Mouse (Mus musculus) cerebellum, adult 8-10 months (tissue): ENCODE results near the gene Glipr1.
"Not testable (repeated sequence)": the region's sequence is repeated elsewhere in the genome, so short reads cannot be mapped to it uniquely, and the experiment has no call there.

Experiments
- DNase-seq: peaks from one replicate; pipeline ENCODE4 v3.0.0; 2022

Glipr1 gene

DNA sequence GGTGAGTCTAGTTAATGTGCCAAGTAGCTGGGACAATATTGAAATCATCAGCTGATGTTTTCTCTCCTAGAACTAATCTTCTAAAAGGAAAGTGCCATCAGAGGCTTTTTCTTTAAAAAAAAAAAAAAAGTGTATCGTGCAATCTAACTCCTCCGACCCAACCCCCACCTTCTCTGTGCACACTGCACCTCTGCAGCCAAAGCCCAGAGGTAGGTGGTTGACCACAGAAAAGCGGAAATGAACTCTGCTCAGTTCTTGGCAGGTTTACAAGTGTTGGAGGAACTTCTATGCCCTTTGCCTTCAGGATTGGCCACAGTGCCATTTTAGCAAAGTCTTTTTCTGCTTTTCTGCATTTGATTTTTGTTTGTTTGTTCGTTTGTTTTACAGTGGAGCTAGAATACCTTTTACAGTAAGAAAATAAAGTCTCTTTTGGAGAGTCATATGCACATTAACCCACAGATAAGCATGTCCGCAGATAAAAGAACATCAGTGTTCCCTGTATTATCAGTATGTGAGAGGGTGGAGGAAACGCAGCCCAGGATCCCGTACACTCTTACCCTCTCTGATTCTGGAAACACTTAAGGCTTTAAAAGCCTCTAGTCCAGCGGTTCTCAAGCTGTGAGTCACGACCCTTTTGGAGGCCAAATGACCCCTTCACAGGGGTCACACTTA is at the start of gene Glipr1:
TSS of gene Glipr1 (minus strand) at position 88 of the 672 bp plus-strand sequence.
- no peak for DNase-seq

DNA sequence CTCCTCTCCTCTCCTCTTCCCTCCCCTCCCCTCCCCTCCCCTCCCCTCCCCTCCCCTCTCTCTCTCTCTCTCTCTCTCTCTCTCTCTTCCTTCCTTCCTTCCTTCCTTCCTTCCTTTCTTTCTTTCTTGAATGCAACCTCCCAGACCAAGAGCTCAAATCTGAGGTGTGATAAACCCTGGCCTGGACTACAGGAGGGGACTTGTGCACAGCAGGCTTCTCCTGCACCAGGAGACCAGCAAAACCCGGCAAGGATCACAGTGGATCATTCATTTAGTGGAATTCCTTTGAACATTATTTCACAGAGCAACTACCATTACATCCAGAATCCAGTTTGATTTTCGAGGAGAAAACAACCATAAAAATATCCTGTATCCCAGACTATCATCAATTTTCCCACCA is 49.5 kb upstream of the Glipr1 start:
- not testable (repeated sequence) for DNase-seq

DNA sequence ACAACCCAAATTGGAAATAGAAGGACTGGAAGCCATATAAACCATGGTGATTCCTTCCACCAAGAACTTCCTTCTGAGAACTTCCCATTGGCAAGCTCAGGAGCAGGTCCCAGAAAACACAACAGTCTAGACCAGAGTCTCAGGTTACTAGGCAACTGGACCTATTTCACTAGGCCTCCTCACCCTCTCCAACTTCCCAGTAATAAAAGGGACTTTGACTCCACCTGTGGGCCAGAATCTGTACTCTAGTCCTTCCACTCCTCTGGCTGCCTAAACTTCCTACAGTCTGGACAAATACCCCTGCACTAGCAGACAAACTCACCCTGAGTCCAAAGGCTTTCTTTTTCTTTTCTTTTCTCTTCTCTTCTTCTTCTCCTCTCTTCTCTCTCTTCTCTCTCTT is 48.8 kb upstream of the Glipr1 start:
- DNase-seq, result no peak

DNA sequence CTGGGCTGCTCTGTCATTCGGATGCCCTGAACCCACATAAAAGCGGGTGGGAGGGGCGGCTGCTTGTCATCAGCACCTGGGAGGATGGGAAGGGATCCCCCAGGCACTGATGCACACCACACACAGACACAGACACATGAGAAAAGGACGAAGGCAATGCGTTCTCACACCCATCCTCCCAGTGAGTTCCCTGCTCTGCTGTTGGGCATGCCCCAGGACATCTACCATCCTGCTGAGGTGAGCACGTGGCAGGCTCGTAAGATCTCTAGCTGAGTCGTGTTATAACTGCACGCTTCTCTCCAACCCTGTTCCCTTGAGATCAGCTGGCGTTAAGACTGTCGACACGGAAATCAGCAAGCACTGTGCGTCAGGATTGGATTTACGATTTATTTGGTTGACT is 41.9 kb upstream of the Glipr1 start:
- not testable (repeated sequence) for DNase-seq

DNA sequence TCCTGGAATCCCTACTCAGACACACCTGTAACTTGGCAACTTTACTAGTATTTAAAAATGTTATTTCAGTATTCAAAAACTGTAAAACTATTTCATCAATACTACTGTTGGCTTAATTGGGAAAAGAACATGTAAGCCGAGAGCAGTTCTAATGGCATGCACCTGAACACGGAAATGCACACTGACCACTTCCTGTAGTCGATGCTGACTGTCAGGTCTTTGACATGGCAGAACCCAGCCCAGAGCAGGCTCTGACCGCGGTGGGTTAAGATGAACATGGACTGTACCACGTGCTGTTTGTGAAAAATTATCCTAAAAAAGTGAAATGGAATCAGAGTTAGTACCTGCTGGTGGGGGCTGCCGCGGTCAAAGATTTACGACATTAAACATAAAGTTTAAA is 41.1 kb upstream of the Glipr1 start:
- DNase-seq, result not testable (repeated sequence)

DNA sequence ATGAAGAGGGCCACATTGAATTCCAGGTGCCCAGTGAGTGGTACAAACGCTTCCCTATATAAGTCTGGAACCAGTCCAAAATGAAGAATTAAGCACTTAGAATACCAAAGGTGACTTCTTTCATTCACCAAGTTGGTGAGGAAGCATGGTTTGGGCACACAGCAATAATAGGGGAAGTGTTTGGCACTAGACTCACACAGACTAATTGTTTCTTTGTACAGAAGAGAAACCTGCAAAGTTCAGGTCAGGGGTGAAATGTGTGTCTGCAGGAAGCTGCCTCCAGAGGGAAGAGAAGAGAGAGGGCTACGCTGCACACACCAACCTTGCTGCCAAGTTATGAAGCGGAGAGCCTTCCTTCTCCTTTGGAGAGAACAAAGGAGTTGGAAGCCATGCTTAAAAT is 26.3 kb upstream of the Glipr1 start:
- not testable (repeated sequence) for DNase-seq

DNA sequence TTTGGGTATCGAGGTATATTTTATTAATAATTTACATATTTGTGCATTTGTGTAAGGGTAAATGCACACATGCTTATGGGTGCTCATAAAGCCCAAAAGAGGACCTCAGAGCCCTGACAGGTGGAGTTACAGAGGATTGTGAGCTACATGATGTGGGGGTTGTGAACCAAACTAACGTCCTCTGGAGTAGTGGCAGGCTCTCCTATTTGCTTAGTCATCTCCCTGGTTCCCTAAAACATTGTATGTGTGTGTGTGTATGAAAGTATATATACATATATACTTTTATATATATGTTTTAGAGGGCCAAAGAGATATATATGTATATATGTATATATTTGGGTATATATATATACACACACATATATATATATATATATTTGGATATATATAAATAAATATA is 21.2 kb upstream of the Glipr1 start:
- no peak for DNase-seq

DNA sequence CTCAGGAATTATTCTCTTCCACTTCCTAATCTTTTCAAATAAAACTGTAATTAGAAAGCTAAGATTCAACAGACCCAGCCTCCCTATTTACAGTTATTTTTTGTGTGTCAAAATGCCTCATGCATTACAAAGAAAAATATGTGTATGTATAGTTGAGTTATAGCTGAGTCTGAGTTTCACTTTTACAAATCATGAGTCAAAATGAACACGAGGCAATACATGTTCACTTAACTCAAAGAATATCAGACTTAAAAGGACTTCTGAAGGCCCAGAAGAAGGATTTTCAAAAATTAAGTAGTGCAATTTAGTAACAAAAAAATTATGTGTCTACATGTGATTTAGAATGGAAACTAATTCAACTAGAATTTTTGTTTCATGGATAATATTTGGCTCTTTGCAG is 7.1 kb upstream of the Glipr1 start:
- not testable (repeated sequence) for DNase-seq

DNA sequence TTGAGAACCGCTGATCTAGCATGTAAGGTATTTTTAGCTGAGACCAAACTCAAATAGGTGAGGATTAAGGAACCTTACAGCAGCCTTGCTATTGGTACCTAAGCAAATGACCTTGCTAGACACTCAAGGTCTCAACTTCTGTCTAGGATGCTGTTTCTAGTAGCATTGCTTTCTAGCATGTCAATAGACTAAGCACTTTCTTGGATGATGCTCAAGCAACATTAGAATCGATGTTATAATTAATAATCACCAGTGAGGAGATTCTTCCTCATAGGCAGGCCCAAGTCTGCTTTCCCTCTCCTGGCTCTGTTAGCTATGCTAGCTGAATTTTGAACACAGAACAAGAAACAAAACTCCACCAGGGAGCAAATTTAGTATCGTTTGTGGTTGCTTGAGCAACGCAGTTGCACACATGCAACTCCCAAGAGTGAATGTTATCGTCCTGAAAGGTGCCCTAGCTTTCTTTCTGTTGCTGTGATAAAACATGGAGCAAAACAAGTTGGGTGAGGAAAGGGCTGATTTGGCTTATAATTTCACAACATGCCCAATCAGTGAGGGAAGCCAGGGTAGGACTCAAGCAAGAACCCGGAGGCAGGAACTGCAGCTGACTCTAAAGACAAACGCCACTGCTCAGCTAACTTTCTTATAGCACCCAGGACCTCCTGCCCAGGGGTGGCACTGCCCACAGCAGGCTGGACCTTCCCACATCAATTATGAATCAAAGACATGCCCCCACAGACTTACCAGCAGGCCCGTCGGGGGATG is 493 bp downstream of the Glipr1 start:
- DNase-seq, result no peak

DNA sequence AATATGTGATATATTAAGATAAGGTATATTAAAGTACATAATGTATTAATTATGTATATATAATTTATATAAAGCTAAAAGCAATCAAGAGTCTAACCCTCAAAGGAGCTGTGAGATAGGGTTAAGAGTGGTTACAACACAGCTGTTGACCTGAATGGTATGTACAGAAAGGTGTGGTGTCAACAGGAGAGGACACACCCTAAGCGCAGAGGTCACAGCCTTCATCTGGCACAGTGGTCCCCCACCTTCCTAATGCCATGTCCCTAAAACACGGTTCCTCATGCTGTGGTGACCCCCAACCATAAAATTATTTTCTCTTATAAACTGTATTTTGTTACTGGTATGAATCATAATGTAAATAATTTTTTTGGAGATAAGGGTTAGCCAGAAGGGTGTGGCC is 1.1 kb downstream of the Glipr1 start:
- DNase-seq, result no peak

DNA sequence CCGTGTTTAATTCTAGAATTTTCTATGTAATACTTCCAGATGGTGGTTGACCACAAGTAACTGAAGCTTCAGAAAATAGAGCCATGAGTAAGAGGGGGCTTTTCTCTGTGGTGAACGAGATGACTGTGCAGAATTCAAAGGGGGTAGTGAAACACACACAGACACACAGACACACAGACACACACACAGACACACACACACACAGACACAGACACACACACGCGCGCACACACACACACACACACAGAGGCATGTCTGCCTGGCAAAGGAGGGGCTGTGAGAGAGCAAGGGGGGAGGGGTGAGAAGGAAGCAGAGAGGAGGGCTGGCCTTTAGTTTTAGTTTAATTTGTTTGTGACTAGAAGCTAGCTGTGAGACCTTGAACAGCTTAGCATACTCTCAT is 1.9 kb downstream of the Glipr1 start:
- DNase-seq, result no peak

DNA sequence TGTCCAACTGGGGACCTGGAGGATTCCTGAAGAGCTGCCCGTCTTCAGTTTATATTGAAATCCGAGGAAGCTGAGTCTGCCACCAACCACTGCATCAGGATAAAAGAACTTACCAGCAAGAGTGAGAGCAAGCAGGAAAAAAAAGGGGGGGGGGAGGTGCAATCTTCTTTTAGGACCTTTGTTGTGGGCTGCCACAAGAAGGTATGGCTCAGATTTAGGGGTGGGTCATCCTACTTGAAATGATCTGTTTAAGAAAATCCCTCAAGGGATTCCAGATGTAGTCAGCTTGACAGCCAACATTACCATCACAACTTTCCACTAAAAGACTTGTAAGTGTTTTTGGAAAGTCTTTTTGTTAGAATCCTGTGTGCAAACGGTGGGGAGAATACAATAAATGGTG is 2.7 kb downstream of the Glipr1 start:
- DNase-seq, result no peak

DNA sequence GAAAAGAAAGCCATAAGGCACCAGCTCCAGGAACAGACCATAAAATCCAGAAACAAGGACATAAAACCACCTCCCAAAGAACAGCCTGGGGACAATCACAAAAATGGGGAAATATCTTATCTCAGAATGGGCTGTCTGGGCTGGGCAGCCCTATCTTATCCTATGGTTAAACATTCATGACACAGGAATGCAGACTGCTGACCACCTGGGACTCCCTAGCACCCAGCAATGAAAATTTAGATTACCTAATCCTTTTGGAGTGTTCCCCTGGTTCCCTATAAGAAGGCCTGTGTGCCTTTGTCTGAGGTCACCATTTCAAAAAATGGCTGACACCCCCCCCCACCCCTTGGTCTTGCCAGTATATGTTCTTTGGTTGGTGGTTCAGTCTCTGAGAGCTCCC is 4.8 kb downstream of the Glipr1 start:
- DNase-seq, result no peak

DNA sequence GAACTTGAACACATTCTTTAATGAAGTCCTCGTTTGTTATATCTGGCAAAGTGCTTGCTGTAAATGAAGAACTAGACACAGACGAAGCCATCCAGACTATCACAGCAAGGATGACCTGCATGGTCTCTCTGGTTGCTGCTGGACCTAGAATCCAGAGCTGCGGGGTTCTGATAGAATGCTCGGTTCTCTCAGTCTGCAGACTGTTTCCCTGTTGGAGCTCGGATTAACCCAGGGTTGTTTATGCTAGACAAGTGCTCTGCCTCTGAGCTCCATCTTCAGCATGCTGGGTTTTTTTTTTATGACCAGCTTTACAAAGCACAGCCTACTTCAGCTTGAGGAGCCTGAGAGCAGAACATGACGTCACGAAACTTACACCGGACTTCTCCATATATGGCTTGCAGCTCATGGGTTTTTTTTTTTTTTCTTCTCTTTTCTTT is 5.5 kb downstream of the Glipr1 start:
- no peak for DNase-seq

DNA sequence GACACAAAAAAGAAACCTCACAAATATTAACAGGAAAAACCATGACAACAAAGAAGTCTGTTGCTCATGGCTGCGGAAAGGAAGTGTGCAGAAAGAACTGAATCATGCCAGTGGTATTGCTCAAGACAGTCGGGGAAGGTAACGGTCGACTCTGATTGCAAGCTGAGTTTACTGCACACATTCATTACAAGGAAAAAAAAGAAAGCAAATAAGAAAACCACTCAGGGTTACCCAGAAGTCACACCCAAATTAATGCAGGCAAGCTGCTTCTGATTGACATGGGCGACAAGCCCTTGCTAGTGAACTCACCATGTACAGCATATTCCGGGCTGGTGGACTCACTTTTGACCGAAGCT is 5.9 kb downstream of the Glipr1 start:
- DNase-seq, result no peak

DNA sequence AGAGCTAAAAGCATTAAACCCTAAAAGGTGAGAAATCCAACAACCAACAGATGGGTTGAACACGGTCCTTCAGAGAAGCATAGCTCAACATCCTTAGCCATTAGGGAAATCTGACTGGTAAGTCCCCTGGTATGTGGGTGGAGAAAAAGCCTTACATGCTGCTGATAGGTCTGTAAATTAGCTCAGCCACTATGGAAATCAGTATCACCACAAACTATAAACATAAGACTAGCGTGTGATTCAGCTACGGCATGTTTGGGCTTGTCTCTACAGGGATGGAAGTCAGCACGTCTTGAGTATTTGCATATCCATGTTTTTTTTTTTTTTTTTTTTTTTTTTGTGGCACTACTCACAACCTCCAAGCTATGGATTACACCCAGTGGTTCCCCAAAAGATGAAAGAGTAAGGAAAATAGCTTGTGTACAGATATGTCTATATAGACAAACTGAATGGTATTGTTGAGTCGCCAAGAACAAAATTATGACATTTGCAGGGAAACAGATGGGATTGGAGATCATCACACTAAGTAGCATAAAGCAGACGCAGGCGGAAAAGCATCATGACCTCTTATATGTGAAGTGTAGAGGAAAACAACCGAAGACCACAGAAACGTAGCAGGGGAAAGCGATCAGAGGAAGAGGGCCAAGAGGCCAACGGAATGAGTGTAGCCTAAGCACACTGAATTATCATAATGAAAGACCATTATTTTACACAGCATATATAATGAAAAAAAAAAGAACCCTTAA is 6.5 kb downstream of the Glipr1 start:
- no peak for DNase-seq

DNA sequence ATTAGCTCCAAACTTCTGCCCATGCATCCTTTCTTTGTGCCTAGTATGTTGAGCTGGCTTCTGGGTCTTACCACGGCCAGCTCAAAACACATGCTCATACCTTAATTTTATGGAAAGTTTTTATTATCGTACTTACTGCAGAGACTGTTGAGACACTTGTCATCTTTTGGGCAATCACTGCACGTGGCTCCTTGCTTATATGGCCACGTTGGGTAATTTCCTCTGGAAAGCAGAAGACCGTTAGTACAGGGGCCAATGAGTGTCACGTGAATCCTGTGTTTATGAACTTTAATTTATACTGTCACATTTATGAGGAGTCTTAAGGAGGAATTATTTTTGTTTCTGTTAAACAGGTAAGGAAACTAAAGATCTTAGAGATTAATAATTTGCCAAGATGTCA is 16.0 kb downstream of the Glipr1 start:
- no peak for DNase-seq

DNA sequence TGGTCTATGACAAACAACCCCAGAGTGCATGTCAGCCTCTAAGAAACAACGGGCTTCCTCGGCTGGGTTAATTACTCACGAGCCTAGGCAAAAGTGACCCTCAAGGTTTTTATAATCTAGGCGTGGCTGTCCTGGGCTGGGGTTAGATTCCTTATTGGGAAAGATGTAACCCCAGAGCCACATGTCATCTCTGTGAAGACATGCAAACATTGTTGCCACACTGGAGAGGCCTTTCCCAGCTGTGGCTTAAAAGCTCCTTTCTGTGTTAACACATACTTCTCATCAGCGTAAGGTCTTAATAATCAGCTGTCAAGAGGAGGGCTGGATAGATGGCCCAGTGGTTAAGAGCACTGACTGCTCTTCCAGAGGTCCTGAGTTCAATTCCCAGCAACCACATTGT is 19.4 kb downstream of the Glipr1 start:
- DNase-seq, result no peak

DNA sequence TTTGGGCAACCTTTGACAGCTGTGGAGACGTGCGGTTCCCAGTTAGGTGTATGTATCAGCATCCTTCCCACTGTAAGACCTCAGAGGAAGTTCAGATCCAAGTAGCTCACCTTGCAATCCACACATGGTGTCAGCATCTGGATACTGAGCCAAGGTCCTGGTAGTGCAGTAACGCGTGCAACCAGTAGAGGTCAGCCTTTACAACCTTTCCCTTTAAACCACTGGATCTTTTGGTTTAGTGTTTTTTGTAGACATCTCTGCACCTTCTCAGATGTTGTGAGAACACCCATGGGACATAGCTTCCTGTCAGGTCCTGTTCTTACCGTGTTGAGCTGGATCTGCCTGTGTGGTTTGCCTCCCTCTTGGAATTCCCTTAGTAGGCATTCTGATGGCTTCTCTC is 24.8 kb downstream of the Glipr1 start:
- DNase-seq, result peak; percentile 27

DNA sequence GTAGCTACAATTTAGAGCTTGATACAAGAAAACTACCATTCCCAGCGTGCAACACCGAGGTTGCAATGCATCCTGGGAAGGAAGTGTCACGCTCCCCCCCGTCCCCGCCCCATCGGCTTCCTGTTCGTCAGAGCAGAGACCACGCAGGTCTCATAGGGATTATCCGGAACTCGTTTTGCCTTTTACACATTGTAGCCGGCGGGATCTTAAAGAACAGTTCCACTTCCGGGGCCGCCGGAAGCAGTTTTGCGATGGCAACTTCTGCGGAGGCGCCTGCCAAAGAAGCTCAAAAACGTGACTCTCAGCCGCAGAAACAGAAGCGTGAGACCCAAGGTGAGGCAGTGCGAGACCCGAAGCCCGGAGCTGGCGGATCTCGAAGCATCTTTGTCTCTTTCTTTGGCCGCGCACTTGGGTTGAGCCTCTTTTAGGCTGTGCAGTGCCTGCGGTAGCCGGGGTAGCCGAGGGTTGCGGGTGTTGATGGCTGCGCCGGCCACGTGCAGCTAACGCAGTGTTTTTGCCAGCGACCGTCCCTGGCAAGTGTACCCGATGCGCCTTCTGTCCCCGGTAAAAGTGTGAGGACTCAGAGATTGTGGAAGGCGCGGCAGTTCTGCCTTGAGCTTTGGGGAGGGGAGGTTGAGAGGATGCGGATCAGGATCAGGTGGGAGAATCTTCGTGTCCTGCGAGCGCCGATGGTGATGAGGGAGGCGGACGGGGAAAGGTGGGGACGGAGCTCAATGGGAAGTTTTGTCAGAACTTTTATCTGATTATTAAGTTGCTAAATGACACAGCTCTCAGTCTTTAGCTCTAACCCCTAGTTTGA is 29.7 kb downstream of the Glipr1 start, which contains the start of gene Krr1:
TSS of gene Krr1 (plus strand) at position 123 of the 820 bp plus-strand sequence.
- DNase-seq, result peak; percentile 90

DNA sequence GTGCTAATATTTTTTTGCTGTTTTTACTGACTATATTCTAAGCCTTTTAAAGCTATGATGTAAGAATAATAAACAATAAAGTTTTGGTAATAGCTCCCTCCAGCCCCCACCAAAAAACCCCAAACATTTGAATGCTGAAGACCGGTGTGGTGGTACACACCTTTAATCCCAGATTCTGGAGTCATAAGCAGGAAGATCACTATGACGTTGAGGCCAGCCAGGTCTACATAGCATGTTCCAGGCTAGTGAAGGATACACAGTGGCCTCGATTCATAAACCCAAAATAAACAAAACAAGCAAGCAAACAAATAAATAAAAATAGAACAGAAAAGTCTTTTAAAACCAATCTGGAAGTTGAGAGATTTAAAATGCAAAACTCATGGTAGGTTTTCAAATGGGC is 30.5 kb downstream of the Glipr1 start:
- no peak for DNase-seq

DNA sequence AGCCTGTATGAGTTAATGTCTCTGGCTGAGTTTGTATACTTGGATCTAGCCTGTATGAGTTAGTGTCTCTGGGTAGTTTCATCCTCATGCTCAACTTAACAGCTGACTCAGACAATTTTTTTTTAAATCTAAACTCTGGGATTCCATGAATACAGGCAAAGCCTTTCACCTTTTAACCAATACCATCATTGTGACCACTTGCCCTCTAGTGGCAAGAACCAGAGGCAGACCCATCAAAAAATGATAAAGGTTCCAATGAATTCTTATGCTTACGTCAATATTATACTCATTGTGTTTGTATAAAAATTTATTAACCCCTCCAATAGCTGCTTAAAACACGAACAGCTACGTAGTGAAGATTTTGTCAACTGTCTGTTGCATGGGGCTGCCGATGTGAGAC is 36.0 kb downstream of the Glipr1 start:
- DNase-seq, result no peak

DNA sequence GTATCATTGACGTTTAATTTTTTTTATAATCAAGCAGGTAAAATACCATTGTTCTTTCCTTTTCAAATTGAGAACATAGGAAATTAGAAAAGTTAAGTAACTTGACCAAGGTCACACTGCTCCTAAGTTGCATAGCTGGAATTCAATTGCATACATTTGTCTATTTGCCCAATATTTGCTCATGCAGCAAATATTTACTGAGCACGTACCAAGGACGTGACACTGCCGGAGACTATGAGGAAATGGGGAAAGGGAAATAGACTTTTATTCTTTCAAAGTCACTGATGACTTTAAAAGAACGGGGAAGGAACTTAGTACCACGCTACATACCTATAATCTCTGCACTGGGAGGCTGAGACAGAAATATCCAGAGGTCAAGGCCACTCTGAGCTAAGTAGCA is 42.0 kb downstream of the Glipr1 start:
- no peak for DNase-seq
